Mouse (Mus musculus) kidney, postnatal 14 days (tissue): ENCODE measurements at regions not wholly inside any gene's neighbourhood (a gene's known extent, or its start where the extent isn't known, plus 50 kb on each side); places are given as distances from the start of the nearest gene placed in this dataset.
"Not testable (repeated sequence)": the region's sequence is repeated elsewhere in the genome, so short reads cannot be mapped to it uniquely, and the experiment has no call there.

ENCODE experiments used
- DNase-seq: peaks from one replicate; pipeline ENCODE4 v3.0.0; 2022; ENCODE audit warnings: mixed read lengths

DNA sequence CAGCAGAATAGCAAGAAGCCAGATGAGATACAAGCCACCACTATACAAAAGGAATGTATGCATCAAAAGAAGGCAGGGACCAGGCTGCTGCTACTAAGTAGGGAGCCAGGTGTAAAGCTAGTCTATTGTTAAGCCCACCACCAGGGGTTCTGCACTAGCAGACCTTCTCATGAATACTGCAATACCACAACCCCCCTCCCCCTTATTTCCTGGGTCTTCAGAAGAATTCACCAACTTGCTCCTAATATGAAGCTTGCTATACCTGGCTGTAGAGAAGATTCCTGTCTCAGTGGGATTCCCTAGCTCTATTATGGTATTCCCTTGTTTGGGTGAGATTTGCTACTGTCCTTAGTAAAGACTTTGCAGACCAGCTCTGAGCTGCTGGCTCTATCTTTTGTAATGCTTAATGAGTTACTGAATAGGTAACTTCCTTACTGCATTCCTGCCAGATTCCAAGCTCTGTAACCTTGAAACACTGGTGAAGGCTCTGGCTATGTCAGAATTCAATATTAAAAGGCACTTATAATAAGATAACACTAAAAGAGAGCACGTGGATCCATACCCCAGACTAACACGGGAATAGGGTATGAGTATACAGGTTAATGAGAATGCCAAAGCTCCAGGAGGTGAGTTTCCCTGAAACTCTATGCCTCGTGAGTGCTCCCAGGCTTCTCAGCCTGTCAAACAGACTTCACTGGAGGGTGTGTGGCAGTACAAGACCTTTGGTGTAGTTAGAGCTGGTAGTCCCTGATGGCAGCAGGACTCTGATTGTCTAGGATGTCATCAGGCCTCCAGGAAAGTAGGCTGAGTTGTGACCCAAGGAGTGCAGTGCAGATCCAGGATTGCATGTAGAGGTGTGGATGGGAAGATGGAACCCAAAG, 455.5 kb downstream of the Plxdc2 start:
- DNase-seq = not testable (repeated sequence)

- DNase-seq = no peak
These were observed 464.3 kb downstream of the Plxdc2 start for GRCm38 (mm10) chr2:16820442-16820841.

- DNase-seq = no peak
These were observed 468.7 kb downstream of the Plxdc2 start for GRCm38 (mm10) chr2:16824681-16825230.

DNA sequence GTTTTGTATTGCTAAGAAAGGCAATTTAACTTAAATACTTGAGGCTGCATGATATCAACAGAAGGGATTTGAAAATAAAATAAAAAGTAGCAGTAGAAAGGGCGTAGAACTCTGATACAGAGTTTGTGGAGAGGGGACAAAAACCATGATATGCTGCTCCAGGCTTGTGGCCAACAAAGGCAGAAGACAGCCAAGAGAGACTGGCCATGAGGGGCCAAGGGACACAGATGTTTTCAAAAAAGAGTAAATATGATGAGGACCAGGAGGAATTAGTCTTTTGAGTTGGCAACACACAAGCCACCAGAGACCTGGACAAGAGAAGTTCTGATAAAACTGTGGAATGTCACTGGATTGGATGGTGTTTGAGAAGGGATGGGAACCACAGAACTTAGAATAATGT, 471.2 kb downstream of the Plxdc2 start:
- DNase-seq = no peak

DNA sequence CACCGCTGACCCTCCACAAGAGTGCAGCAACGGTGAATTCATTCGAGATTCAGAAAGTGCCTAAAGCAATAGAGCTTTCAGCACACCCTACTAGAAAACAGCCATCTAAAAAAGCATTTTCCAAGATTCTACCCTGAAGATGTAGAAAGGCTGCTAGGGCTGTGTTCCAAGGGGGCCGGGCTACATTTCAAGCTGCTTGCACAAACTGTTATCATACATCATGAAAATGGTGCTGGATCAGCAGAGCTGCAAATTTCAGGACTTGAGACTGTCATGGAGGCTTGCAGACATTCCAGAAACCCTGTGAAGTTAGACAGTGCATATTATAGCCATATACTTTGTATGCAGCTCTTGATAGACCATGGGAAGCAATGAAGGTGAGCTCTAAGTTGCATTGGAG, 479.9 kb downstream of the Plxdc2 start:
- no peak for DNase-seq

GRCm38 (mm10) chr2:16838718-16839117, 482.6 kb downstream of the Plxdc2 start:
- no peak for DNase-seq

- no peak for DNase-seq
These were observed 493.8 kb downstream of the Plxdc2 start for GRCm38 (mm10) chr2:16849916-16850315.

- peak; percentile 22 for DNase-seq
These were observed 504.0 kb downstream of the Plxdc2 start for GRCm38 (mm10) chr2:16860056-16860455.

DNA sequence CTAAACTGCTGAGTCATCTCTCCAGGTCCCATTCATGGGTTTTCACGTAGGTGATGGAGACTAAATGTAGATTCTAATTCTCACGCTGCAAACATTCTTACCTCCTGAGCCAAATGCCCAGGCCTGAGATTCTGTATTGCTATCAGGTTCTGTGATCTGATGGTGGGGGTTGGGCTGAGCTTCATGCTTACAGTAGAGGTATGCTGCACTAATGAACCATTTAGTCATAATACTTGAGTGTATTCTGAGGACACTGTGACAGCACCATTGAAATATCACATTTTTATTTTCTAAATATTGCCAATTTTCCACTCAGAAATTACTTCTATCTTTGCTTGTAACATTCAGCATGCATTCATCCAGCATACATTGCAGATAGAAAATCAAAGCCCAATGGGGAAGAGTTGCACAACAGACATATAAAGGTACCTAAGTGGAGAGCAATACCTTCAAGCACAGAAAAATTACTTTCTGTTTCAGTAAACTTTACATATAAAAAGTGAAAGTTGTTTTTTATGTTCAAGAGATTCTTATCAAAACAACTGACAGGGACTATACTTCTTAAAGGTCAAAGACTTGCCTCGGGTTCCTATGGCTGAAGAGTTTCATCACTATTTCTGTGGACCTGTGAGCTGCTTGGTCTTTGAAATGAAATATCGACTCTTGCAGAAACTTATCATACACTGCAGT, 510.2 kb downstream of the Plxdc2 start:
- no peak for DNase-seq

GRCm38 (mm10) chr2:16892381-16892780, 536.3 kb downstream of the Plxdc2 start:
- DNase-seq = not testable (repeated sequence)

DNA sequence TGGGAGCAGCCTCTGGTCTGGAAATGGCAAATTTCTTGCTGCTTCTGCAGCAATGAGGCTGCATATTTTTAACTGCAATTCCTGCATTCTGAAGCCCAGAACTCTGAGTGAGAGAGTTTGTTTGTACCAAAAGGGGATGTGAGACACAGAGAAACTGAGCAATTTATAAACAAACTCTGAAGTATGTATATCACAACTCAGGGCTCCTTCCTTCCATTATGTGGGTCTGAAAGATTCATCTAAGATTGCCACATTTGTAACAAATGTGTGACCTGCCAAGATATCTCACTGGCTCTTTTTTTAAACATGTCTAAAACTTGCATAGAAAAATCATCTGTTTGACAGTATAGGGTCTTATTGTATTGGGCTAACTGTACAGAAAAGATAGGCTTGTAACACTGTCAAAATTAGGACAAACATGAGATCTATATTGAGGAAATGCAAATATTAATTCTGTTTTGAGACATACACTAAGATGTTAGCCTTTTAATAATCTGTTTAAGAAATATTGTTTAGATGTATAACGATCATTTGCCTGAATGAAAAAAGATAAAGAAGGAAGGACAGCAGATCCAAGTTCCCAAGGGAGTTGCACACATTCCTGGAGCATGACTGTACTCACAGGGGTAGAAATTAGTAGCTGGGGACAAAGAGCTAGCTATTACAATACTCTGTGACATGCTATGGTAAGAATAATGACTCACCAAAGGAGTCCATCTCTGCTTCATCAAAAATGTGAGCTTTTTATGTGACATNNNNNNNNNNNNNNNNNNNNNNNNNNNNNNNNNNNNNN, 553.3 kb downstream of the Plxdc2 start:
- DNase-seq = no peak

DNA sequence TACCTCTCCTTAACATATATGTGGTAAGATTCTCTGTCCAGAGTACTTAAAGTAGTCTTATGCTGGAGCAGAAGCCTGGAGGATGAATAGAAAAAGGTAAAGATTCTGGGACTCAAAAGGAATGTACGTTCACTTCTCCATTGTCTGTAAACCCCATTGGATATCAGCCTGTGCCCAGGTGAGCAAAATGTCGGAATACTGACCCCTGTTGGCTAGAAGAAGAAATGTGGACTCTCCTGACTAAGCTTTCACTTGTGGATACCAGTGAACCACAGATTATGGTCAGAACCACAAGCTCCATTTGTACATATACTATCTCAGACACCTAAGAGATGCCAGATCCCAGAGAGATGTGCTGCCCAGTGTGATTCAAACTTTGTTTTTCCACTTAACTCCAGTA, 558.5 kb downstream of the Plxdc2 start:
- peak; percentile 5 for DNase-seq

DNA sequence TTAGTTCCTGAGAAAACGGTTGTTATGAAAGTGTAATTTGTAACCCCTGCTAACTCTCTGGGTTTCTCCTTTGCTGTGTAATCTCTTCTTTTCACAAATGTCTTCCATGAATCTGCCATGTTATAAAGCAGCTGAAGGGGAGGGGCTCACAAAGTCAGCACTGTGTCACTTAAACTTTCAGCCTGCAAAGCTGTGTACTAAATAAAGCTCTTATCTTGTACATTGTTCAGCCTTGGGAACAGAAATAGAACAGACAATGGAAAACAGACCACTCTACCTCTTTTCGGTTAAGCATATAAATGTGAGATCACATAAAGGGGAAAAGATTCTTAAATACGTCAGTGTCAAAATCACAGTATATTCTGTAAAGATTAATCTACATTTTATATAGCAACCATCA, 573.9 kb downstream of the Plxdc2 start:
- no peak for DNase-seq

- no peak for DNase-seq
These were observed 603.3 kb downstream of the Plxdc2 start for GRCm38 (mm10) chr2:16959432-16959831.

DNA sequence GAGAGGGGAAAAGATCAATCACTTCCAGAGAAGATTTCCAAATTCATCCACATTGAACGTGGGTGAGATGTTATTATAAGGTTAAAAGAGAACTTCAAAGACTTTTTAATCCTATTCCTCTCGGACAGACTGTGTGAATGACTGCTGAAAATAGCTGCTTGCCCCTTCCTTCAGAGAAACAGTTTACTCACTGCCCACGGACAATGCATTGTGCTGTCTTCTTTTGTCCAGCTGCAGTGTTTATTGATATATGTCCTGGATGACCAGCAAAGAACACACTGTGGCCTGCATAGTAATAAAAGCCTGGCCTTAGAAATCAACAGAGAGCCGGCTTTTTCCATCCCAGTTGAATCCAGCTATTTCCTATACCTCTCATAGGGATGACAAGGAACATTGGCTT, 621.3 kb downstream of the Plxdc2 start:
- no peak for DNase-seq

DNA sequence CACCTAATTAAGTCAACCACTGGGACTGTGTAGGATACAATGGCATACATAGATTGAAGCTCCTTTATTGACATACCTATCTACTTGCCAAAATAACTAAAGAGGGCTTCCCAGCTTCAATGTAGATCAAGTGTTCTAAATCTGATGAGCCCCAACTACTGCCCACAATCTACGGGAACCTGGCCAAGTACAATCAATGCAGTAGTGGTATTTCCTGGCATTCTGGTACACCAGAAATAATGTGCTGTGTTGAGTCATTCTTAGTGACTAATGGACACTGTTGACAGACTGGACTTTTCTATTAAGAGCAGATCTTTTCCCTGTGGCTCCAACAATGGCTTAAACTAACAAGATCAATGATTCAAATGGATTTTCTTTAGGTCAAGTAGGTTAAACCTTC, 626.7 kb downstream of the Plxdc2 start:
- DNase-seq = no peak

GRCm38 (mm10) chr2:16983583-16984221, 627.6 kb downstream of the Plxdc2 start:
- no peak for DNase-seq
